Mouse (Mus musculus): ENCODE results near the gene Rps19. TPM values are rescaled to one million over a fixed set of nuclear protein-coding genes. Genes with fewer than 3 reads are reported as not detected.

Rps19 gene
- polyA plus RNA-seq, 1 experiment from 2014 or later: 2,343 TPM

- no peak for ATAC-seq (ENCODE audit: insufficient number of reproducible peaks, insufficient read depth, low FRiP score, low TSS enrichment, low read depth)
- H3K9me3 ChIP-seq: no peaks in the 10 kb centered on the region
- H3K4me1 ChIP-seq (replicated peaks): peaks cover 15% of the 10 kb centered on the region; the same call in 1 of the 2 replicates
- no peak overlapping the region for H3K4me2 ChIP-seq
- 43% methylated on average over 3 of the region's 3 CpGs for WGBS
- H3K9ac ChIP-seq (replicated peaks): no peak overlapping the region
- no peaks in the 10 kb centered on the region; the same call in 1 of the 2 replicates for H3K27me3 ChIP-seq
- H3K36me3 ChIP-seq: no peaks in the 10 kb centered on the region
- H3K4me3 ChIP-seq (replicated peaks): no peak overlapping the region
- H3K27ac ChIP-seq: no peak overlapping the region
These were observed 6.6 kb upstream of the Rps19 start for GRCm38 (mm10) chr7:24877588-24877987.

GRCm38 (mm10) chr7:24879620-24880019 lies 4.6 kb upstream of the Rps19 start:
- H3K9me3 ChIP-seq: no peaks in the 10 kb centered on the region
- no peaks in the 10 kb centered on the region for H3K27me3 ChIP-seq
- H3K4me1 ChIP-seq (replicated peaks): peaks cover 15% of the 10 kb centered on the region; the same call in 1 of the 2 replicates
- H3K4me2 ChIP-seq: no peak overlapping the region
- 45% methylated on average over 2 of the region's 2 CpGs for WGBS
- no peak overlapping the region for H3K27ac ChIP-seq
- H3K9ac ChIP-seq (replicated peaks): peak overlapping the region; percentile 14; the same call in 1 of the 2 replicates
- no peak for ATAC-seq (ENCODE audit: insufficient number of reproducible peaks, insufficient read depth, low FRiP score, low TSS enrichment, low read depth)
- H3K36me3 ChIP-seq: no peaks in the 10 kb centered on the region
- H3K4me3 ChIP-seq (replicated peaks): no peak overlapping the region

GRCm38 (mm10) chr7:24882416-24883199 lies 1.6 kb upstream of the Rps19 start:
- peaks cover 37% of the 10 kb centered on the region for H3K4me1 ChIP-seq (replicated peaks)
- H3K9ac ChIP-seq (replicated peaks): no peak overlapping the region
- peaks cover 23% of the 10 kb centered on the region for H3K36me3 ChIP-seq
- no peak overlapping the region for H3K27ac ChIP-seq
- H3K4me2 ChIP-seq: no peak overlapping the region
- WGBS: 95% methylated on average over 9 of the region's 9 CpGs
- H3K9me3 ChIP-seq: no peaks in the 10 kb centered on the region
- no peak overlapping the region for H3K4me3 ChIP-seq (replicated peaks)
- H3K27me3 ChIP-seq: no peaks in the 10 kb centered on the region
- ATAC-seq (ENCODE audit: insufficient number of reproducible peaks, insufficient read depth, low FRiP score, low TSS enrichment, low read depth): no peak

GRCm38 (mm10) chr7:24884693-24885291 lies 621 bp downstream of the Rps19 start:
- H3K4me1 ChIP-seq (replicated peaks): peaks cover 32% of the 10 kb centered on the region
- H3K4me3 ChIP-seq (replicated peaks): peak overlapping the region; percentile 99
- peak overlapping the region; percentile 100 for H3K9ac ChIP-seq (replicated peaks)
- H3K9me3 ChIP-seq: no peaks in the 10 kb centered on the region
- H3K4me2 ChIP-seq: peak overlapping the region; percentile 89
- WGBS: 1% methylated on average over 41 of the region's 47 CpGs
- H3K36me3 ChIP-seq: peaks cover 44% of the 10 kb centered on the region
- H3K27ac ChIP-seq: peak overlapping the region; percentile 89
- no peaks in the 10 kb centered on the region for H3K27me3 ChIP-seq
- no peak; the same call in 1 of the 2 replicates for ATAC-seq (ENCODE audit: insufficient number of reproducible peaks, insufficient read depth, low FRiP score, low TSS enrichment, low read depth)

- peaks cover 29% of the 10 kb centered on the region for H3K4me1 ChIP-seq (replicated peaks)
- H3K4me2 ChIP-seq: peak overlapping the region; percentile 89
- no peaks in the 10 kb centered on the region for H3K9me3 ChIP-seq
- H3K27me3 ChIP-seq: no peaks in the 10 kb centered on the region
- H3K27ac ChIP-seq: no peak overlapping the region; the same call in 1 of the 2 replicates
- peak overlapping the region; percentile 99 for H3K4me3 ChIP-seq (replicated peaks)
- H3K36me3 ChIP-seq: peaks cover 53% of the 10 kb centered on the region
- no peak for ATAC-seq (ENCODE audit: insufficient number of reproducible peaks, insufficient read depth, low FRiP score, low TSS enrichment, low read depth)
- WGBS: 41% methylated on average over 12 of the region's 12 CpGs
- peak overlapping the region; percentile 100 for H3K9ac ChIP-seq (replicated peaks)
These were observed 1.5 kb downstream of the Rps19 start for GRCm38 (mm10) chr7:24885468-24886307.

- H3K27ac ChIP-seq: peak overlapping the region; percentile 53; the same call in 1 of the 2 replicates
- ATAC-seq (ENCODE audit: insufficient number of reproducible peaks, insufficient read depth, low FRiP score, low TSS enrichment, low read depth): no peak
These were observed 2.1 kb downstream of the Rps19 start for GRCm38 (mm10) chr7:24886308-24886633.

GRCm38 (mm10) chr7:24887096-24887495 lies 2.9 kb downstream of the Rps19 start:
- ATAC-seq (ENCODE audit: insufficient number of reproducible peaks, insufficient read depth, low FRiP score, low TSS enrichment, low read depth): no peak
- peaks cover 29% of the 10 kb centered on the region for H3K4me1 ChIP-seq (replicated peaks)
- no peaks in the 10 kb centered on the region for H3K27me3 ChIP-seq
- H3K4me2 ChIP-seq: peak overlapping the region; percentile 89
- WGBS: 71% methylated on average over 4 of the region's 4 CpGs
- H3K9ac ChIP-seq (replicated peaks): peak overlapping the region; percentile 100
- peaks cover 56% of the 10 kb centered on the region for H3K36me3 ChIP-seq
- H3K9me3 ChIP-seq: no peaks in the 10 kb centered on the region
- H3K4me3 ChIP-seq (replicated peaks): no peak overlapping the region; the same call in 1 of the 2 replicates
- peak overlapping the region; percentile 53; the same call in 1 of the 2 replicates for H3K27ac ChIP-seq

More at GRCm38 (mm10) chr7:24886308-24886633, 2.1 kb downstream of the Rps19 start:
- no peaks in the 10 kb centered on the region for H3K9me3 ChIP-seq
- H3K36me3 ChIP-seq: peaks cover 56% of the 10 kb centered on the region
- WGBS: 71% methylated on average over 4 of the region's 4 CpGs
- H3K27me3 ChIP-seq: no peaks in the 10 kb centered on the region
- peak overlapping the region; percentile 99 for H3K4me3 ChIP-seq (replicated peaks)
- peak overlapping the region; percentile 100 for H3K9ac ChIP-seq (replicated peaks)
- peak overlapping the region; percentile 89 for H3K4me2 ChIP-seq
- H3K4me1 ChIP-seq (replicated peaks): peaks cover 29% of the 10 kb centered on the region

- 80% methylated on average over 6 of the region's 6 CpGs for whole genome bisulfite sequencing
- no peak overlapping the region for H3K9ac ChIP-seq (replicated peaks)
- no peak overlapping the region for H3K4me3 ChIP-seq (replicated peaks)
- no peak overlapping the region for H3K4me2 ChIP-seq
- no peak overlapping the region; the same call in 1 of the 2 replicates for H3K27ac ChIP-seq
- no peak; the same call in 1 of the 2 replicates for ATAC-seq (ENCODE audit: insufficient number of reproducible peaks, insufficient read depth, low FRiP score, low TSS enrichment, low read depth)
- no peaks in the 10 kb centered on the region for H3K9me3 ChIP-seq
- peaks cover 29% of the 10 kb centered on the region for H3K4me1 ChIP-seq (replicated peaks)
- peaks cover 59% of the 10 kb centered on the region for H3K36me3 ChIP-seq
- H3K27me3 ChIP-seq: no peaks in the 10 kb centered on the region
These were observed 5.5 kb downstream of the Rps19 start for GRCm38 (mm10) chr7:24889431-24890220.

GRCm38 (mm10) chr7:24890281-24891216 lies 6.4 kb downstream of the Rps19 start:
- H3K27me3 ChIP-seq: no peaks in the 10 kb centered on the region
- no peak overlapping the region for H3K4me2 ChIP-seq
- peaks cover 25% of the 10 kb centered on the region for H3K4me1 ChIP-seq (replicated peaks)
- ATAC-seq (ENCODE audit: insufficient number of reproducible peaks, insufficient read depth, low FRiP score, low TSS enrichment, low read depth): peak; percentile 69; the same call in 1 of the 2 replicates
- H3K9me3 ChIP-seq: no peaks in the 10 kb centered on the region
- H3K27ac ChIP-seq: no peak overlapping the region; the same call in 1 of the 2 replicates
- H3K36me3 ChIP-seq: peaks cover 57% of the 10 kb centered on the region
- H3K4me3 ChIP-seq (replicated peaks): no peak overlapping the region
- no peak overlapping the region for H3K9ac ChIP-seq (replicated peaks)
- WGBS: 37% methylated on average over 10 of the region's 10 CpGs
